Mouse (Mus musculus) ES-Bruce4 (cell line): Measurements from ENCODE around the gene Scgn. TPM values are rescaled to one million over a fixed set of nuclear protein-coding genes. Genes with fewer than 3 reads are reported as not detected.

Experiments
- H3K27ac ChIP-seq: 2 replicates; pipeline ENCODE4 v1.5.1; 2012; ENCODE audit warnings: low read length, inconsistent platforms; ENCODE audit not compliant: insufficient read depth
- H3K27me3 ChIP-seq: 2 replicates; pipeline ENCODE4 v1.6.1; 2012; ENCODE audit warnings: mild to moderate bottlenecking, low read length, inconsistent platforms; ENCODE audit not compliant: control insufficient read depth, poor library complexity, insufficient read depth, severe bottlenecking
- H3K36me3 ChIP-seq: 2 replicates; pipeline ENCODE4 v1.6.1; 2012; ENCODE audit warnings: inconsistent platforms, mild to moderate bottlenecking, low read length, moderate library complexity; ENCODE audit not compliant: control insufficient read depth, poor library complexity, insufficient read depth, severe bottlenecking
- H3K4me1 ChIP-seq: one replicate; pipeline ENCODE4 v1.8.1; 2011; ENCODE audit warnings: low read length; ENCODE audit not compliant: control insufficient read depth, insufficient read depth
- H3K4me3 ChIP-seq: 2 replicates; pipeline ENCODE4 v1.5.1; 2011; ENCODE audit warnings: low read depth, mild to moderate bottlenecking, low read length
- H3K9ac ChIP-seq: 2 replicates; pipeline ENCODE4 v1.6.1; 2012; ENCODE audit warnings: low read depth, mild to moderate bottlenecking, inconsistent platforms; ENCODE audit not compliant: poor library complexity, severe bottlenecking
- H3K9me3 ChIP-seq: replicated peaks from 2 replicates; pipeline ENCODE4 v1.6.1; 2012; ENCODE audit warnings: mild to moderate bottlenecking, low read length, inconsistent platforms; ENCODE audit not compliant: control insufficient read depth, poor library complexity, insufficient read depth, severe bottlenecking
- CTCF ChIP-seq: IDR thresholded peaks from one replicate; pipeline ENCODE4 v1.8.1; 2011; ENCODE audit warnings: low read depth, low read length
- EP300 ChIP-seq: IDR thresholded peaks from 2 replicates; pipeline ENCODE4 v1.6.1; 2011; ENCODE audit warnings: low read depth, low read length; ENCODE audit not compliant: insufficient read depth
- POLR2A ChIP-seq: IDR thresholded peaks from one replicate; pipeline ENCODE4 v1.8.1; 2011; ENCODE audit warnings: low read length; ENCODE audit not compliant: insufficient read depth
- polyA plus RNA-seq: library from polyadenylated mRNA; stranded (reverse); fragments of >200 nt; gene quantifications from 2 replicates; pipeline ENCODE4 v1.2.4, GENCODE M21; 2011; ENCODE audit warnings: low read depth; ENCODE audit not compliant: missing spikeins, insufficient read depth, insufficient read length

Gene Scgn
- polyA plus RNA-seq, result not detected in 2 replicates

- Histone ChIP-seq H3K4me1 (peaks cover 5% of the 10 kb centered on the region), H3K36me3 (no peaks in the 10 kb centered on the region), H3K9ac (no peak within 1 kb of the TSS), H3K9me3 (no peaks in the 10 kb centered on the region), H3K27me3 (peaks cover 2% of the 10 kb centered on the region), H3K27ac (no peak within 1 kb of the TSS), H3K4me3 (peak within 1 kb of the TSS; percentile 6; the same call in 1 of the 2 replicates)
- TF ChIP-seq CTCF (no peak), EP300 (peak; percentile 35; the same call in 1 of the 2 replicates)
These were observed at the start of gene Scgn for GRCm38 (mm10) chr13:23990928-23991327. Scgn (minus strand) TSS chr13:23991214.

- Histone ChIP-seq H3K27me3 (no peaks in the 10 kb centered on the region), H3K27ac (no peak overlapping the region), H3K4me1 (no peaks in the 10 kb centered on the region), H3K4me3 (no peak overlapping the region), H3K9me3 (no peaks in the 10 kb centered on the region), H3K36me3 (no peaks in the 10 kb centered on the region), H3K9ac (no peak overlapping the region)
- TF ChIP-seq EP300 (no peak), CTCF (no peak), POLR2A (no peak)
These were observed 49.2 kb upstream of the Scgn start for GRCm38 (mm10) chr13:24040221-24040620.

- no peak overlapping the region for H3K4me3 ChIP-seq
- no peaks in the 10 kb centered on the region for H3K27me3 ChIP-seq
- H3K9ac ChIP-seq, result no peak overlapping the region
- no peak overlapping the region for H3K27ac ChIP-seq
- H3K9me3 ChIP-seq, result no peaks in the 10 kb centered on the region
- H3K4me1 ChIP-seq, result no peaks in the 10 kb centered on the region
- TF ChIP-seq CTCF, result no peak
- no peak for TF ChIP-seq EP300
- no peak for TF ChIP-seq POLR2A
- no peaks in the 10 kb centered on the region for H3K36me3 ChIP-seq
These were observed 46.5 kb upstream of the Scgn start for GRCm38 (mm10) chr13:24037502-24037901.

- Histone ChIP-seq H3K4me1 (no peaks in the 10 kb centered on the region), H3K36me3 (no peaks in the 10 kb centered on the region), H3K27ac (no peak overlapping the region), H3K27me3 (no peaks in the 10 kb centered on the region), H3K9ac (no peak overlapping the region), H3K9me3 (no peaks in the 10 kb centered on the region), H3K4me3 (no peak overlapping the region)
- TF ChIP-seq CTCF (no peak), EP300 (no peak), POLR2A (no peak)
These were observed 45.1 kb upstream of the Scgn start for GRCm38 (mm10) chr13:24036150-24036549.

GRCm38 (mm10) chr13:24027191-24028170 is 36.5 kb upstream of the Scgn start:
- TF ChIP-seq CTCF, result no peak
- TF ChIP-seq POLR2A, result no peak
- no peak for TF ChIP-seq EP300
- Histone ChIP-seq H3K4me3 (peak overlapping the region; percentile 43), H3K4me1 (no peaks in the 10 kb centered on the region), H3K27ac (no peak overlapping the region), H3K9ac (no peak overlapping the region), H3K27me3 (no peaks in the 10 kb centered on the region), H3K9me3 (no peaks in the 10 kb centered on the region), H3K36me3 (no peaks in the 10 kb centered on the region)

- H3K4me3 ChIP-seq, result no peak overlapping the region
- H3K27ac ChIP-seq, result no peak overlapping the region
- H3K36me3 ChIP-seq, result no peaks in the 10 kb centered on the region
- H3K27me3 ChIP-seq, result no peaks in the 10 kb centered on the region
- H3K9ac ChIP-seq, result no peak overlapping the region
- no peak for TF ChIP-seq POLR2A
- no peak for TF ChIP-seq CTCF
- TF ChIP-seq EP300, result no peak
- H3K9me3 ChIP-seq, result no peaks in the 10 kb centered on the region
- H3K4me1 ChIP-seq, result no peaks in the 10 kb centered on the region
These were observed 27.5 kb upstream of the Scgn start for GRCm38 (mm10) chr13:24018515-24018914.
